Mouse (Mus musculus) heart, postnatal 4 days (tissue): ENCODE measurements around the gene Ftsj3. TPM values are rescaled to one million over a fixed set of nuclear protein-coding genes. Genes with fewer than 3 reads are reported as not detected.
"Not testable (repeated sequence)": the region's sequence is repeated elsewhere in the genome, so short reads cannot be mapped to it uniquely, and the experiment has no call there.

Experiments
- DNase-seq: peaks from one replicate; pipeline ENCODE4 v3.0.0; 2021
- total RNA-seq, 2 experiments: library from RNA; stranded (reverse); gene quantifications; 2 replicates each; pipeline ENCODE4 v1.2.3; 2021

Gene Ftsj3
- total RNA-seq, 2 experiments from 2014 or later, result 28.4 to 29.8 TPM

DNA sequence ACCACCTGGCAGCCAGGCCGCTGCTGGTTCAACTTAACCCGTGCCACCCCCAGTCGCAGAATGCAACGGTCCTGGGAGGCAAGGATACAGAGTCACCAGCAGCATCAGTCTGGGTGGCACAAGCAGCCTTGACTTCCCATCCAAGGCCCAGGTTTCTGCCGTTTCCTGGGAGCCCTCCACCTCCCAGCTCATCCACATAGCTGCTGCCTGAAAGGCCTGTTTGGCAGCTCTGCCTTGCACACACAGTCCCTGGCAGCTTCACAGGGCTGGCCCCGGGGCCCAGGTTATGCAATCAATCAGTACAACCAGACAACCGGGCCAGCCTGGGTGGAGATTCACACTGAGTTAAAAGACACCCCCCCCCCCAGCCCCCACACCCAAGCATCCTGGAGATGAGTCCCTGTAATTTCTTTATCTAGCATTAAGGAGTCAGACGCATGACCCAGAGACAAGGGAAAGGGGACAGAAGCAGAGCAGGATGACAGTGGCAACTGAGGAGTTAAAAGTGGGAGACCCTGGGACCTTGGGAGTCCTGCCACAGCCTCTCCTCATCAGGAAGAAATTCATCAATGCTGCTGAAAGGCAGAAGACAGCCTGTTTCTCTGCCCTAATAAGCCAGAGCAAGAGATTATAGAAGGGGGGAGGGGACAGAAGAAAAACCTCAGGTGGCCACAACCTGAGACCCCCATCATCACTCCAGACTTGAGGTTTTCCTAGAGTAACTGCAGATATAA lies 12.6 kb upstream of the Ftsj3 start:
- DNase-seq, result peak; percentile 49

DNA sequence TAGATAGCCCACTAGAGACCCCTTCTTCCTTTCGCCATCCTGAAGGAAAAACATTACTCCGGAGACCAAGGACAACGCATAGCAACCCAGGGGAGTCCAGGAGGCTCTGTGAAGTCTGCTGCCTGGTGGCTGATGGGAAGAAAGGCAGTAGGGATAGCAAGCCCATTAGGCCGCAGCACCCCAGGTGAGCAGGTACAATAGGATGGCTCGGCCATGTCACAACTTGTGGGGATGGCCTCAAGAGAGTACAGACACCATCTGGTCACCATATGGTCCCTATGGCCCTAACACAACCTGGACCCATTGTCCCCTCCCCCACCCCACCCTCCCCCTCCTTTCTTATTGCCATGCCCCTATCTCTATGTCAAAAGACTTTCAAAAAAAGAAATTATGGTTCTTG lies 12.0 kb upstream of the Ftsj3 start:
- DNase-seq, result no peak

GRCm38 (mm10) chr11:106267311-106267852 lies 11.5 kb upstream of the Ftsj3 start:
- peak; percentile 39 for DNase-seq

- DNase-seq, result no peak
Observed at GRCm38 (mm10) chr11:106266431-106266830, 10.6 kb upstream of the Ftsj3 start.

DNA sequence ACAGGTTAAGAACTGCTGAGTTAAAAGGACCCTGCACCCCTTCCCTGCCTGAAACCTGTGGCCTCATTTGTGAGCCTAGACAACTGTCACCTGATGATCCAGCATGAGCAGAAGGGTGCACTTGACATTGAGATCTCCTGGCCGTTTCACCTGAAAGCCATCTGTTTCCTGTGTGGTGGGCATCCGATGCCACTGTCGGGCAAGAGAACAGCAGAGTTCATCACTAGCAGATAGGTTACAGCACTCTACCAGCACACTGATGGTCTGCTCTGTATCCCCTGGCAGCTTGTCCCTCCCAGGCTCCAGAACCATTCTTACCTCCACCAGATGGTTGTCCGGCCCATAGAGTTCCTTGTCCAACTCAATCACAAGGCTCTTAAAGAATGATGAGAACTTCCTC lies 9.7 kb upstream of the Ftsj3 start:
- DNase-seq, result no peak

DNA sequence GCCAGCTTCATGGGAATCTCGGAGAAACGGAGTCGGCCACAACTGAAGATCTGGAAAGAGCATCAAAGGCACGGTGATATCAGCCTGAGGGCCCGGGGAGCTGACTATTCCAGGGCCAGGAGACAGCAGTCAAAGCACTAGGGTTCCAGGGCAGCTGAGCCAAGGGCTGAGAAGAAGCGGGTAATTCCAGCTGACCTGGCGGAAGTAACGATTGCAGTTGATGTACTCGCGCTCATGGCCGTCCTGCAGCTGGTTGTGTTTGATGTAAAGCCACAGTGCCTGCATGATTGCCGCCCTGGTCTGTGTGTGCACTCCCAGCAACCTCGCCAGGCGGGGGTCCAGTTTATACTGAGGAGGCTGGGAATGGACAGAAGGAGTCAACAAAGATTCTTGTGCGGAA lies 9.1 kb upstream of the Ftsj3 start:
- no peak for DNase-seq

DNA sequence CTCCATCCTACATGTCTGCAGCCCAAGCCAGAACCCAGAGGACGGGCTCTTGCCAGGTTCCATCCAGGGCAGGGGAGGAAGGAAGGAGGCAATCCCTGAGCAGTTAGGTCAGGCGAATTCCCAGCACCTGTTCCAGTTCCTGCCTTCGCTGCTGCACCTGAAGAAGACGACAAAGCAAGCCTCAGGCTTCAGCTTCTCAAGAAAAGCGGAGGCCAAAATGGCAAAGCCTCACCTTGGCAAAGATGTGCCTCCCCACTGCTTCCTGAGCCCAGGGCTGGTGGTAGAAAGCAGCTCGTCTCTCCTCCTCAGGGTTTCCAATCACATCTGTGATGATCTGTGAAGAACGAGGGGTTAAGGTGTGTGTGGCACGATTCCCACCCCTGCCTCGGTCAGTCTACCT lies 8.1 kb upstream of the Ftsj3 start:
- DNase-seq, result no peak

- no peak for DNase-seq
Observed at GRCm38 (mm10) chr11:106260826-106261450, 5.1 kb upstream of the Ftsj3 start.

DNA sequence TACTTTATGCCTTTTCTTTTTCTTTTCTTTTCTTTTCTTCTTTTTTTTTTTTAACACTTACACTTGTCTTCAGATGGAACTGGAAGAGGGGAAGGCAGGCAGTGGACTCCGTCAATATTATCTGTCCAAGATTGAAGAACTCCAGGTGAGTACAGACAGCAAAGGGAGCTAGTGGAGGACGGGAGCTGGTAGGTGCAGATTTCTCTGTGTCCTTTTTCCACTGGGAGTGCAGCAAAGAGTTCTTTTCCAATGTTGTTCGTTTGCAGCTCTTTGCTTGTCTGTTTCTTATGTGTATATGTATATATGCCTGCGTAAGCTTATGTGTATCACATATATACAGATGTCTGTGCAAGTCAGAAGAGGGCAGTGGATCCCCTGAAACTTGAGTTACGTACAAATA lies 896 bp upstream of the Ftsj3 start:
- no peak for DNase-seq

DNA sequence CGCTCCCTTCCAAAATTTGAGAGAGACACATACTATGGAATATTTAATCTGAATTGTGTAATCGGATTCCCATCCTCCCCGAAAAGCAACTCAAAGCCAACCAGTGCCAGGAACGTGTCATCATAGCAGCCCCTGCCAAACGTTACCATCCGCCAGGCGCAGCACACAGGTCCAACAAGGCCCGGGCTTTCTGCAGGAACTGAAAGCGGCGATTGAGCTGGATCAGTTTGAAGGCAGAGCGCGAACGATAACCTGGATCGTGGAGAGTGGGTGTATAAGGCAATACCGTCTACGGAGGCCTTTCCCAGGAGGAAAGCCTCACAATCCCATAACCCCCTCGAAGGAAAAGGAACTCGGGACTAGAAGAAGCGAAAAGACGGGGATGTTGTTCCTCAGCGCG lies 705 bp downstream of the Ftsj3 start:
- peak; percentile 43 for DNase-seq

GRCm38 (mm10) chr11:106254767-106255166 lies 1.1 kb downstream of the Ftsj3 start:
- no peak for DNase-seq

DNA sequence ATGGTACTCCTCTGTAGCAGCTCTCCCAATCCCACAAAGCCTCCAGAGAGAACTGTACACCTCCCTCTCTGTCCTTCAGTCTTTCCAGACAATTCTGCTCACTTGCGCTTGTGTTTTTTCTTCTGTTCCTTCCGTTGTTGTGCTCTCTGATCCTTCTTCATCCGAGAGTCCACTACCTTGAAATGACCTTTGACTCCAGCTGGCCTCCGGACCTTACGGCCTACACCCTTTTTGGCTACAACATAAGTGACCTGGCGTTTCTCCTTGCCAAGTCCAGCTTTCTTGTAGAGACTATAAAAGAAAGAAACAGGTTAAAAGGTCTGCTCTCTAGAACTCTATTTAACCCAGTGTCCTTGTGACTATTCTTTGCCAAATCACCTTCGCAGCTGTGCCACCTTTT lies 6.6 kb downstream of the Ftsj3 start:
- no peak for DNase-seq

GRCm38 (mm10) chr11:106246834-106247233 lies 9.0 kb downstream of the Ftsj3 start:
- no peak for DNase-seq

- DNase-seq, result not testable (repeated sequence)
Observed at GRCm38 (mm10) chr11:106233978-106234377, 21.9 kb downstream of the Ftsj3 start.

GRCm38 (mm10) chr11:106220603-106221002 lies 35.3 kb downstream of the Ftsj3 start:
- DNase-seq, result no peak

DNA sequence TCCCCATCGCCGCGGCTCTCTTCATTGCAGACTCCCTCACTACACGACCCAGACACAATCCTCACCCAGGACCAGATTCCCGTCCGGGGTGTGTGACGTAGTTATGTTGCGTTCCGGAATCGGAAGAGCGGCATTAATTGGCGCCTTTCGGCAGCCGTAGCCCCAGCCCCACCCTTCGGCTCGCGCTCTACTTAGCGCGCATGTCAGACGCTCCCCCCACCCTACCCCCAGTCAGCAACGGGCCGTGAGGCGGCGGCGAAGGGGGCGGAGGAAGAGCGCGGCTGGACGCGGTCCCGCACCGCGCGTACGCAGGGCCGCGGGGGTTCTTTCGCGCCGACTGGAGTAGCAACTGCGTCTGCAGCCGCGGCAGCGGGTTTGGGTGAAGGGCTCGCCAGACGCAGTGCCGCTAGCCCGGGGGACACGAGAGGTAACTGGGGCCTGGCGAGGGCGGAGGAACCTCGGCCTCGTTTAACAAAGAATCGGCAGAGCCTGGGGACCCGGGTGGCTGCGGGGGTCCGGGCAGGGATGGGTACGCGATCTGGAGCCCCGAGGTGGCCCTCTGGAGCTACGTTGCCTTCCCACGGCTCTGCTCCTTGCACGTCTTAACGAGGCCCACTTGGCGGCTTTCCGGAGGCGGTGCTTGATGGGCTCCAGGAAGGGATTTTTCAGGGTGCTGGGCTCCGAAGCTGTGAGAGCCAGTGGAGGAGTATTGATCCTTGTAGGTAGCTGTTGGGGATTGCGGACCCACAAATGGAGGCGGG lies 39.0 kb downstream of the Ftsj3 start, which contains the start of gene Ddx42:
Gene Ddx42, plus strand, starts transcription at position 197 of the 761 bp plus-strand sequence.
- peak; percentile 92 for DNase-seq

DNA sequence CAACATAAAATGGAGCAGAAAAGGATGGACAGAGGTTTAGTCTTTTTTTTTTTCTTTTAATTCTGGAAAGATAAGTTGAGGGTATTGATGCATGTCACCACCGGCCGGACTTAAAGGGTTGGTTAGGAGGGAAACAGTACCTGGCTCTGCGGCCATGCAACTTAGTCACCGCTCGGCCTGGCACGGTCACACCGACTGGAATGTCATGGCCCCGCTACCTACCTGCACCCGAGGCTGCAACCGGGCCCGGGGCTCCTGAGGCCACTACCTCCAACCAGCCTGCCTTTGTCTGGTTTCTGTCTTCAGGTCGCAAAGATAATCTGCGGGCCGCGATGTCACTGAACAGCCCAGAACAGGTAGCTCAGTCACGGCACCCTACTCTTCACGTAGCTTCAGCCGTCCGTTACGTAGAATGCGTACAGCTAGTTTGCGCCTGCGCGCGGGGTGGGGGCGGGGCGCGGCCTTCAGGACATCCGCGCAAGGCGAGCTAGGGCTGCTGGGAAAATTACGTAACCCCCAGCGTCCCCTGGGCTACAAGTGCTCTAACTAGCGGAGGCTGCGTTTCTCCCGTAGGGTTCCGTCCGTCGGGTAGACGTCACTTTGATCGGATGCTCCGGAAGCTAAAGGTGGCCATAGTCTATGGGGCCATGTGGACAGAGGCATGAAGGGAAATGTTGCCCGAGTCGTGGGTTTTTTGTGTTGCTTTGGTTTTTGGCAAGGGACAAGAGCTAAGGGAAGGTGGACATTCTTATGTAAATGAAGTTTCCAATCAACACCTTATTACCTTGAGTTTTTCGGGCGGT lies 39.8 kb downstream of the Ftsj3 start, which contains the start of gene Ccdc47:
Gene Ccdc47, minus strand, starts transcription at position 418 of the 803 bp plus-strand sequence.
- DNase-seq, result peak; percentile 94

GRCm38 (mm10) chr11:106215450-106215859 lies 40.4 kb downstream of the Ftsj3 start:
- DNase-seq, result no peak

DNA sequence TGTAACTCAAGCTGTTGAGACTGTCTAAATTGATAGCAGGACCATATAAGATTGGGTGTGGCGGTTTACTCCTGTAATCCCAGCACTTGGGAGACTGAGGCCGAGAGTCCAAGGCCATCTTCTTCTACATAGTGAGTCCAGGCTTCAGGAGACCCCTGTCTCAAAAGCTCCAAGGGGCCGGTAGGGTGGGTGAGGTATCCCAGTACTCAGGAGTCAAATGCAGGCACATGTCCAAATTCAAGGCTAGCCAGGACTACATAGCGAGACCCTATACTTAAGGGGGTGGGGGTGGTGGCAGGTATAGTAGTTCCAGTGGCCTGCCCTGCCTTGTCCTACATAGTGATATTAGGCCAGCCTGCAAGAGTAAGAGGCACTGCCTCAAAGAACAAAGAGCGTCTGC lies 41.0 kb downstream of the Ftsj3 start:
- no peak for DNase-seq

GRCm38 (mm10) chr11:106212771-106213170 lies 43.1 kb downstream of the Ftsj3 start:
- DNase-seq, result peak; percentile 37

GRCm38 (mm10) chr11:106202123-106202465 lies 53.8 kb downstream of the Ftsj3 start, which contains the start of gene Strada:
Strada (minus strand) TSS chr11:106202168.
- DNase-seq, result no peak
